Mouse (Mus musculus) hindbrain, embryonic 13.5 days (tissue): ENCODE results near the gene Gm11444. TPM values are rescaled to one million over a fixed set of nuclear protein-coding genes. Genes with fewer than 3 reads are reported as not detected.

ENCODE experiments used
- ATAC-seq: fragments of 200-750 bp; cut with Nextera tagmentation; 2 replicates; pipeline ENCODE4 v1.8.0; 2017; ENCODE audit warnings: moderate TSS enrichment; ENCODE audit not compliant: low FRiP score
- H3K27ac ChIP-seq: fragments of 300-500 bp; sonication (generic); 2 replicates; pipeline ENCODE4 v1.5.1; 2015; ENCODE audit warnings: inconsistent platforms, mild to moderate bottlenecking, moderate library complexity
- H3K27me3 ChIP-seq: fragments of 300-500 bp; sonication (generic); 2 replicates; pipeline ENCODE4 v1.6.1; 2015; ENCODE audit warnings: mild to moderate bottlenecking, inconsistent platforms
- H3K36me3 ChIP-seq: fragments of 300-500 bp; sonication (generic); 2 replicates; pipeline ENCODE4 v1.6.1; 2015; ENCODE audit warnings: mild to moderate bottlenecking, inconsistent platforms
- H3K4me1 ChIP-seq: fragments of 300-500 bp; sonication (generic); replicated peaks from 2 replicates; pipeline ENCODE4 v1.6.1; 2015; ENCODE audit warnings: inconsistent platforms
- H3K4me2 ChIP-seq: fragments of 300-500 bp; sonication (generic); 2 replicates; pipeline ENCODE4 v1.6.1; 2015; ENCODE audit warnings: inconsistent platforms, mild to moderate bottlenecking, moderate library complexity
- H3K4me3 ChIP-seq: fragments of 300-500 bp; sonication (generic); 2 replicates; pipeline ENCODE4 v1.5.1; 2015; ENCODE audit warnings: mild to moderate bottlenecking, inconsistent platforms
- H3K9ac ChIP-seq: fragments of 300-500 bp; sonication (generic); 2 replicates; pipeline ENCODE4 v1.6.1; 2015; ENCODE audit warnings: mild to moderate bottlenecking, inconsistent platforms
- H3K9me3 ChIP-seq: fragments of 300-500 bp; sonication (generic); 2 replicates; pipeline ENCODE4 v1.6.1; 2016; ENCODE audit warnings: inconsistent platforms
- WGBS: fragments of 180-500 bp; shearing (Covaris S2); methylation state at CpG from one replicate; pipeline ENCODE4 v1.1.7; 2015; 5-methylcytosine and 5-hydroxymethylcytosine counted together
- polyA plus RNA-seq: library from polyadenylated mRNA; unstranded; fragments of >200 nt; fragmentation: Nextera tagmentation; extraction: Ambion mirVana; gene quantifications from 2 replicates; pipeline ENCODE4 v1.2.1, GENCODE M21; 2015

Gene Gm11444
- polyA plus RNA-seq, 1 experiment from 2014 or later: not detected

- H3K9me3 ChIP-seq: no peaks in the 10 kb centered on the region
- peaks cover 100% of the 10 kb centered on the region for H3K27me3 ChIP-seq
- ATAC-seq: no peak
- H3K27ac ChIP-seq: no peak overlapping the region
- peaks cover 43% of the 10 kb centered on the region for H3K4me1 ChIP-seq
- H3K4me3 ChIP-seq: peak overlapping the region; percentile 32
- H3K36me3 ChIP-seq: no peaks in the 10 kb centered on the region
- H3K9ac ChIP-seq: peak overlapping the region; percentile 65
- WGBS: 5% methylated on average over 20 of the region's 20 CpGs
- peak overlapping the region; percentile 37 for H3K4me2 ChIP-seq
Measured at GRCm38 (mm10) chr11:85838424-85839257, 11.5 kb downstream of the Gm11444 start.

- H3K4me2 ChIP-seq: peak overlapping the region; percentile 37
- no peak overlapping the region for H3K27ac ChIP-seq
- H3K36me3 ChIP-seq: no peaks in the 10 kb centered on the region
- ATAC-seq: no peak
- no peaks in the 10 kb centered on the region for H3K9me3 ChIP-seq
- H3K27me3 ChIP-seq: peaks cover 99% of the 10 kb centered on the region
- WGBS: 1% methylated on average over 62 of the region's 67 CpGs
- H3K9ac ChIP-seq: peak overlapping the region; percentile 65
- H3K4me3 ChIP-seq: peak overlapping the region; percentile 32
- H3K4me1 ChIP-seq: peaks cover 41% of the 10 kb centered on the region
Measured at GRCm38 (mm10) chr11:85837648-85838423, 12.3 kb downstream of the Gm11444 start.

- ATAC-seq: no peak
- 2% methylated on average over 18 of the region's 18 CpGs for WGBS
- no peaks in the 10 kb centered on the region for H3K9me3 ChIP-seq
- H3K4me2 ChIP-seq: peak overlapping the region; percentile 37; the same call in 1 of the 2 replicates
- peaks cover 99% of the 10 kb centered on the region for H3K27me3 ChIP-seq
- H3K4me1 ChIP-seq: peaks cover 42% of the 10 kb centered on the region
- H3K36me3 ChIP-seq: no peaks in the 10 kb centered on the region
- peak overlapping the region; percentile 65 for H3K9ac ChIP-seq
- H3K27ac ChIP-seq: no peak overlapping the region
- peak overlapping the region; percentile 32 for H3K4me3 ChIP-seq
Measured at GRCm38 (mm10) chr11:85837291-85837647, 12.9 kb downstream of the Gm11444 start.

- Histone ChIP-seq H3K27ac (no peak overlapping the region), H3K4me3 (peak overlapping the region; percentile 32), H3K9ac (peak overlapping the region; percentile 65; the same call in 1 of the 2 replicates), H3K9me3 (no peaks in the 10 kb centered on the region), H3K27me3 (peaks cover 99% of the 10 kb centered on the region), H3K36me3 (no peaks in the 10 kb centered on the region), H3K4me2 (peak overlapping the region; percentile 25), H3K4me1 (peaks cover 43% of the 10 kb centered on the region)
- WGBS: 2% methylated on average over 32 of the region's 32 CpGs
- no peak for ATAC-seq
Measured at GRCm38 (mm10) chr11:85836523-85837290, 13.4 kb downstream of the Gm11444 start.

- peaks cover 99% of the 10 kb centered on the region for H3K27me3 ChIP-seq
- no peak overlapping the region for H3K9ac ChIP-seq
- H3K4me3 ChIP-seq: peak overlapping the region; percentile 32
- H3K9me3 ChIP-seq: no peaks in the 10 kb centered on the region
- no peak overlapping the region; the same call in none of the 2 replicates for H3K4me2 ChIP-seq
- no peaks in the 10 kb centered on the region for H3K36me3 ChIP-seq
- WGBS: 3% methylated on average over 16 of the region's 16 CpGs
- peaks cover 41% of the 10 kb centered on the region for H3K4me1 ChIP-seq
- H3K27ac ChIP-seq: no peak overlapping the region
- no peak for ATAC-seq
Measured at GRCm38 (mm10) chr11:85835753-85836522, 14.2 kb downstream of the Gm11444 start.

GRCm38 (mm10) chr11:85835001-85835752, 15.0 kb downstream of the Gm11444 start:
- ATAC-seq: no peak
- H3K27ac ChIP-seq: no peak overlapping the region
- 4% methylated on average over 9 of the region's 9 CpGs for WGBS
- no peaks in the 10 kb centered on the region for H3K9me3 ChIP-seq
- peaks cover 34% of the 10 kb centered on the region for H3K4me1 ChIP-seq
- H3K4me3 ChIP-seq: peak overlapping the region; percentile 42
- H3K27me3 ChIP-seq: peaks cover 99% of the 10 kb centered on the region
- H3K9ac ChIP-seq: peak overlapping the region; percentile 63; the same call in 1 of the 2 replicates
- no peak overlapping the region; the same call in 1 of the 2 replicates for H3K4me2 ChIP-seq
- H3K36me3 ChIP-seq: no peaks in the 10 kb centered on the region

GRCm38 (mm10) chr11:85834386-85834931, 15.7 kb downstream of the Gm11444 start:
- H3K36me3 ChIP-seq: no peaks in the 10 kb centered on the region
- H3K4me3 ChIP-seq: peak overlapping the region; percentile 42
- H3K4me1 ChIP-seq: peaks cover 40% of the 10 kb centered on the region
- no peak for ATAC-seq
- 4% methylated on average over 17 of the region's 17 CpGs for WGBS
- peak overlapping the region; percentile 15; the same call in 1 of the 2 replicates for H3K4me2 ChIP-seq
- no peaks in the 10 kb centered on the region for H3K9me3 ChIP-seq
- no peak overlapping the region for H3K27ac ChIP-seq
- peaks cover 99% of the 10 kb centered on the region for H3K27me3 ChIP-seq
- H3K9ac ChIP-seq: peak overlapping the region; percentile 63

GRCm38 (mm10) chr11:85833761-85834385, 16.3 kb downstream of the Gm11444 start:
- no peaks in the 10 kb centered on the region for H3K36me3 ChIP-seq
- peak overlapping the region; percentile 63 for H3K9ac ChIP-seq
- H3K27me3 ChIP-seq: peaks cover 99% of the 10 kb centered on the region
- no peak for ATAC-seq
- peak overlapping the region; percentile 15; the same call in 1 of the 2 replicates for H3K4me2 ChIP-seq
- no peaks in the 10 kb centered on the region for H3K9me3 ChIP-seq
- H3K4me1 ChIP-seq: peaks cover 45% of the 10 kb centered on the region
- WGBS: 3% methylated on average over 11 of the region's 11 CpGs
- H3K4me3 ChIP-seq: peak overlapping the region; percentile 42
- H3K27ac ChIP-seq: no peak overlapping the region

- Histone ChIP-seq H3K9ac (peak overlapping the region; percentile 63), H3K27me3 (peaks cover 99% of the 10 kb centered on the region), H3K4me1 (peaks cover 45% of the 10 kb centered on the region), H3K4me2 (peak overlapping the region; percentile 55), H3K27ac (peak overlapping the region; percentile 52; the same call in 1 of the 2 replicates), H3K4me3 (peak overlapping the region; percentile 42), H3K36me3 (no peaks in the 10 kb centered on the region), H3K9me3 (no peaks in the 10 kb centered on the region)
- ATAC-seq: no peak
- WGBS: under 1% methylated on average over 24 of the region's 54 CpGs
Measured at GRCm38 (mm10) chr11:85833081-85833521, 17.0 kb downstream of the Gm11444 start.

- peak; percentile 46; the same call in 1 of the 2 replicates for ATAC-seq
- peak within 1 kb of the TSS; percentile 55 for H3K4me2 ChIP-seq
- under 1% methylated on average over 35 of the region's 52 CpGs for WGBS
- peak within 1 kb of the TSS; percentile 63 for H3K9ac ChIP-seq
- no peaks in the 10 kb centered on the region for H3K9me3 ChIP-seq
- peaks cover 38% of the 10 kb centered on the region for H3K4me1 ChIP-seq
- H3K27ac ChIP-seq: peak within 1 kb of the TSS; percentile 52; the same call in 1 of the 2 replicates
- H3K27me3 ChIP-seq: peaks cover 99% of the 10 kb centered on the region
- H3K36me3 ChIP-seq: no peaks in the 10 kb centered on the region
- peak within 1 kb of the TSS; percentile 42 for H3K4me3 ChIP-seq
Measured at GRCm38 (mm10) chr11:85832231-85832924, 17.8 kb downstream of the Gm11444 start, which contains the start of gene Tbx2. Tbx2 (plus strand) TSS chr11:85832551.
